Mouse (Mus musculus) ES-E14 (cell line): ENCODE measurements around the gene Loxl4. TPM values are rescaled to one million over a fixed set of nuclear protein-coding genes. Genes with fewer than 3 reads are reported as not detected.
A peak's percentile ranks its signal among the peaks of the same experiment; 100 is the strongest.

Experiments used
- DNase-seq: peaks from one replicate; pipeline ENCODE4 v3.0.0-alpha.2; 2013; ENCODE audit warnings: low read depth, low spot score
- H3K27ac ChIP-seq: 2 replicates; pipeline ENCODE4 v1.5.1; 2012; ENCODE audit warnings: low read depth, mild to moderate bottlenecking, low read length, moderate library complexity, mixed read lengths; ENCODE audit not compliant: poor library complexity, insufficient read depth, severe bottlenecking
- H3K36me3 ChIP-seq: 2 replicates; pipeline ENCODE4 v1.6.1; 2012; ENCODE audit warnings: mild to moderate bottlenecking, low read length, moderate library complexity, mixed read lengths; ENCODE audit not compliant: control insufficient read depth, poor library complexity, insufficient read depth, severe bottlenecking
- H3K4me1 ChIP-seq, 2 experiments: fragments of 150-350 bp in 1 of 2; sonication (generic) in 1 of 2; 2 replicates each; pipeline ENCODE4 v1.6.1; 2012; ENCODE audit warnings: low read length in 2 of 2, mild to moderate bottlenecking in 1 of 2, mixed read lengths in 1 of 2; ENCODE audit not compliant: control insufficient read depth in 2 of 2, insufficient read depth in 2 of 2, poor library complexity in 1 of 2
- H3K4me3 ChIP-seq, 2 experiments: fragments of 150-350 bp in 1 of 2; sonication (generic) in 1 of 2; 2 replicates each; pipeline ENCODE4 v1.5.1; 2012; ENCODE audit warnings: low read length in 2 of 2, low read depth in 1 of 2, mild to moderate bottlenecking in 1 of 2, mixed read lengths in 1 of 2; ENCODE audit not compliant: insufficient read depth in 1 of 2, poor library complexity in 1 of 2, severe bottlenecking in 1 of 2
- H3K9ac ChIP-seq: 2 replicates; pipeline ENCODE4 v1.6.1; 2012; ENCODE audit warnings: low read depth, mild to moderate bottlenecking, low read length, mixed read lengths; ENCODE audit not compliant: poor library complexity, insufficient read depth, severe bottlenecking
- H3K9me3 ChIP-seq: fragments of 150-350 bp; sonication (generic); 2 replicates; pipeline ENCODE4 v1.6.1; 2012; ENCODE audit warnings: low read depth, mild to moderate bottlenecking, low read length; ENCODE audit not compliant: control insufficient read depth, insufficient read depth
- CHD2 ChIP-seq: IDR thresholded peaks from 2 replicates; pipeline ENCODE4 v1.6.1; 2014; ENCODE audit warnings: mild to moderate bottlenecking, low read depth, low read length, inconsistent platforms
- HCFC1 ChIP-seq: IDR thresholded peaks from 2 replicates; pipeline ENCODE4 v1.6.1; 2012; ENCODE audit warnings: low read length, inconsistent platforms, borderline replicate concordance; ENCODE audit not compliant: insufficient read depth
- MAFK ChIP-seq: IDR thresholded peaks from 2 replicates; pipeline ENCODE4 v1.6.1; 2014; ENCODE audit warnings: mild to moderate bottlenecking, low read depth, low read length, inconsistent platforms; ENCODE audit not compliant: insufficient read depth
- ZC3H11A ChIP-seq: IDR thresholded peaks from 2 replicates; pipeline ENCODE4 v1.6.1; 2012; ENCODE audit warnings: low read depth, mild to moderate bottlenecking, inconsistent platforms, low read length, borderline replicate concordance
- ZNF384 ChIP-seq: IDR thresholded peaks from 2 replicates; pipeline ENCODE4 v1.6.1; 2012; ENCODE audit warnings: low read depth, low read length, inconsistent platforms
- in situ Hi-C, 2 experiments: fragments of 600-800 bp; cut with MboI; formaldehyde crosslinking; loops; one replicate each; pipeline ENCODE4 v1.15.1; 2025; ENCODE audit warnings: low sequenced_read_pairs in 2 of 2, inconsistent platforms in 1 of 2; ENCODE audit not compliant: unreplicated experiment in 2 of 2
- total RNA-seq: library from RNA; depleted of rRNA; stranded (reverse); fragments of 300-350 nt; gene quantifications from 2 replicates; pipeline ENCODE4 v1.2.3, GENCODE M21; 2012

Gene Loxl4
- total RNA-seq, 1 experiment: 4.5 TPM

GRCm38 (mm10) chr19:42633650-42634049, 21.0 kb upstream of the Loxl4 start:
- Histone ChIP-seq H3K9me3 (no peaks in the 10 kb centered on the region), H3K36me3 (no peaks in the 10 kb centered on the region), H3K9ac (no peak overlapping the region), H3K4me1 (peaks cover 0 to 5% of the 10 kb centered on the region in 2 experiments; a peak in 1 of 4 replicates), H3K27ac (no peak overlapping the region), H3K4me3 (no peak overlapping the region)
- TF ChIP-seq HCFC1 (no peak), ZNF384 (no peak), ZC3H11A (no peak), CHD2 (no peak)
- DNase-seq: no peak
- in situ Hi-C loops: no loop called here

DNA sequence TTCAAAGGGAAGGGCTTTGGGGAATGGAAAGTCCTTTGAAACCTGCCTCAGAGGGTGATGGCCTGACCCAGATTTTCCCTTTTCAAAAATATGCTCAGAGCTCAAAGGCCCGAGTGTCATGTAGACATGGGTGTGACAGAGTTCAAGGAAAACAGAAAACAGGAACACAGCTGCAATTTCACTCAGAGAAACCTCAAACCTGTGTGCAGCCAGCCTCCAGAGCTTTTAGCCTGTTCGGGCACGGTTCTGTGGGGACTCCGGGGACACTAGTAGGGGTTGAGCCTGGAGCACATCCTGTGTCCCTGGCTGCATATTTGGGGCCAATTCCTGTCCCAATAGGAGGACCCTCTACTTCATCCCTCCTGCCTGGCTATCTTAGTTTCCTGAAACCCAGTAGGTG, 19.7 kb upstream of the Loxl4 start:
- Histone ChIP-seq H3K9ac (no peak overlapping the region), H3K4me3 (no peak overlapping the region), H3K4me1 (peaks cover 0 to 5% of the 10 kb centered on the region in 2 experiments; a peak in 1 of 4 replicates), H3K27ac (no peak overlapping the region), H3K9me3 (no peaks in the 10 kb centered on the region), H3K36me3 (no peaks in the 10 kb centered on the region)
- in situ Hi-C loops: no loop called here
- DNase-seq: no peak
- no peak for TF ChIP-seq HCFC1
- TF ChIP-seq ZNF384: no peak
- TF ChIP-seq ZC3H11A: no peak
- no peak for TF ChIP-seq CHD2
- TF ChIP-seq MAFK: no peak

- Histone ChIP-seq H3K4me1 (peaks cover 0 to 5% of the 10 kb centered on the region in 2 experiments; a peak in 1 of 4 replicates), H3K9ac (no peak overlapping the region), H3K36me3 (no peaks in the 10 kb centered on the region), H3K9me3 (no peaks in the 10 kb centered on the region), H3K27ac (no peak overlapping the region), H3K4me3 (no peak overlapping the region; a peak in 1 of 4 replicates)
- TF ChIP-seq HCFC1 (no peak), ZNF384 (no peak), CHD2 (no peak), ZC3H11A (no peak), MAFK (peak; percentile 77)
- DNase-seq: peak; percentile 68
- in situ Hi-C loops: no loop called here
These were observed 18.9 kb upstream of the Loxl4 start for GRCm38 (mm10) chr19:42631541-42631961.

DNA sequence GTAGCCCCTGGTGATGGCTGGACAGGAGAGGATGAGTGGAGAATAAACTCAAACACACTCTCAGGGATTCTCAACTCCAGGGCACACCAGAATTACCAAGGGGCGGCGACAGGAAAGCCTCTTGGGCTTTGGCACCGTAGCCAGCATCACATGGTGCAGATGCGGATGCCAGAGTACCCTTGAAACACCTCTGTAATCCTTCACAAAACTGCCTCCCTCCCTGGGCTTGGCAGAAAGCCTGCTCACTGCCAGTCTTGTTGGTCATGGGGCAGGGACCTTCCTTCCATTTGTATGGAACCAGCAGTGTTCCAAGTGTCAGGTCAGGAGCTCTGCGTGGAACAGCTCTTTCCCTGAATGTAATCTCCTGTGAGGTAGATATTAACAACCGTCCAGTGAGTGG, 15.5 kb upstream of the Loxl4 start:
- in situ Hi-C loops: no loop called here
- H3K36me3 ChIP-seq: no peaks in the 10 kb centered on the region
- no peak for DNase-seq
- no peaks in the 10 kb centered on the region for H3K9me3 ChIP-seq
- no peak overlapping the region for H3K27ac ChIP-seq
- peaks cover 0 to 5% of the 10 kb centered on the region in 2 experiments; a peak in 1 of 4 replicates for H3K4me1 ChIP-seq
- H3K9ac ChIP-seq: no peak overlapping the region
- H3K4me3 ChIP-seq: no peak overlapping the region
- TF ChIP-seq ZNF384: no peak
- TF ChIP-seq MAFK: no peak
- no peak for TF ChIP-seq ZC3H11A
- no peak for TF ChIP-seq HCFC1
- no peak for TF ChIP-seq CHD2
